Mouse (Mus musculus) skeletal muscle tissue, adult 2 months (tissue): ENCODE results near the gene Gys2.

Source experiments
- DNase-seq: peaks from one replicate; pipeline ENCODE4 v3.0.0-alpha.2; 2012; ENCODE audit warnings: low read depth, low spot score

The Gys2 gene

DNA sequence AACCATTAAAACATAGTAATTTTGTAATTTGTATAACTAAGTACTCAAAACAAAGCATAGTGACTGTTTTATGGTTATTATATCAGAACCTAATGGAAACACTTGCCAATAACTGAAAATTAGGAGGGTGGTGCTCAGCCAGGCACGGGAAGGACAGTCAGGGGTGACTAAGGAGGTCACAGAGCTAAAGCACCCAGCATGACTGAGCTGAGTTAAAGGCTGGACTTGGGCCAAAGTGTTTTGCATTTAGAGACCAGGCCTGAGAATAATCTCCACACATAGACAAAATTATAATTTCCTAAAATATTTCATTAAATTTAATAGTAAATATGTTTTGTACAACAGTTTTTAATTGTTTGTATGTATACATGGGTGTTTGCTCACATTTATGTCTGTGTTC is 95.8 kb downstream of the Gys2 start:
- DNase-seq, result no peak
